Comparison of ENCODE assay signal across 19 mouse cellular contexts in the genomic region with DNA sequence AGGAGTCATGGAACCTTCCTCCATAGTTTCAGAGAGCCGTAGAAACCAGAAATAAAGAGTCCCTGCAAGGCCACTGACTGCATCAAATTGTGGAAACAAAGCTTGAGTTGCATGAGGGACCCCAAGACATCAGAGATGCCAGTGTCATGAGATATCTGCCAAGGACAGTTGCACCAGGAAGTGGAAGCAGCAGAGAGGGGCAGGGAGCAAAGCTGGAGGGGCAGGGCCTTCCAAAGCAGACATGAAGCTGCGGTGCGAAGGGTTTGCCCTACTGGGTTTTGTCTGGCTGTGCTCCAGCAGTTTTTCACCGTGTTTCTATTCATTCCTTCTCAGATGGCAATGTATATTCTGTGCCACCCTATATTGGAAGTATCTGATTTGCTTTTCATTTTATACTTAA. TPM values are rescaled to one million over a fixed set of nuclear protein-coding genes. Genes with fewer than 3 reads are reported as not detected.
A peak's percentile ranks its signal among the peaks of the same experiment; 100 is the strongest.
DNase-seq lines count a peak whose midpoint lies in the region; ATAC-seq and TF ChIP-seq lines count a peak whose summit lies in the region.
"Had no signal": no experiment of that assay in that cellular context is flagged by ENCODE, and none has a peak within 500 bp of the region (broad histone marks: within the 10 kb centered on the region; RNA-seq: fewer than 3 reads in every experiment).

No protein-coding gene starts in this region.

- H3K27me3 ChIP-seq in heart, embryonic 10.5 days (ENCODE audit: insufficient read depth, poor library complexity, severe bottlenecking) = no peaks in the 10 kb centered on the region
- H3K27me3 ChIP-seq in heart, postnatal 0 days (ENCODE audit: control insufficient read depth, insufficient read depth, low read length) = no peaks in the 10 kb centered on the region
- H3K27me3 ChIP-seq in midbrain, embryonic 14.5 days (ENCODE audit: control insufficient read depth, insufficient read depth, low read length) = no peaks in the 10 kb centered on the region
- no peaks in the 10 kb centered on the region for H3K27me3 ChIP-seq in midbrain, embryonic 16.5 days (ENCODE audit: control insufficient read depth, insufficient read depth, low read depth, low read length)
- H3K27me3 ChIP-seq: embryonic facial prominence, embryonic 12.5 days; forebrain, embryonic 13.5 days; neural tube, embryonic 12.5 days had no signal

- no peak overlapping the region for H3K4me2 ChIP-seq in heart, postnatal 0 days (ENCODE audit: low read depth, low read length)
- H3K4me2 ChIP-seq in midbrain, embryonic 14.5 days (ENCODE audit: low read length) = no peak overlapping the region
- no peak overlapping the region for H3K4me2 ChIP-seq in midbrain, embryonic 16.5 days (ENCODE audit: low read length)
- H3K4me2 ChIP-seq: embryonic facial prominence, embryonic 12.5 days; forebrain, embryonic 13.5 days; hindbrain, embryonic 14.5 days; neural tube, embryonic 12.5 days had no signal

- TF ChIP-seq CTCF in heart, postnatal 0 days (IDR thresholded peaks at IDR 0.05; ENCODE audit: low read depth) = no peak

- TF ChIP-seq EP300 in heart, postnatal 0 days (IDR thresholded peaks at IDR 0.05; ENCODE audit: low read depth) = no peak

- H3K27ac ChIP-seq in heart, embryonic 10.5 days = peak overlapping the region; percentile 73
- peak overlapping the region; percentile 88 for H3K27ac ChIP-seq in heart, postnatal 0 days (ENCODE audit: low read depth)
- 0 out of 2 replicates have a peak overlapping the region, but pooled peaks have one; percentile 9 for H3K27ac ChIP-seq in midbrain, embryonic 14.5 days (replicated peaks; ENCODE audit: low read depth, low read length)
- H3K27ac ChIP-seq in midbrain, embryonic 16.5 days (ENCODE audit: low read length) = no peak overlapping the region; the same call in 1 of the 2 replicates
- H3K27ac ChIP-seq: embryonic facial prominence, embryonic 12.5 days; forebrain, embryonic 13.5 days; hindbrain, embryonic 14.5 days; macrophage; neural tube, embryonic 12.5 days had no signal

- no peak for DNase-seq in heart, embryonic 10.5 days (ENCODE audit: low spot score)
- no peak for DNase-seq in heart, postnatal 36 days
- no peak for DNase-seq in heart, postnatal 0 days (ENCODE audit: low spot score)
- DNase-seq in heart, adult 9 months (ENCODE audit: low spot score in 2 of 2) = no peak
- no peak for DNase-seq in midbrain, embryonic 14.5 days
- no peak for DNase-seq in ovary, postnatal 36 days (ENCODE audit: low spot score)
- DNase-seq: B cell, adult 2 months; cerebellum, adult 8-10 months; gastrocnemius, postnatal 25 days; kidney, postnatal 36 days; thymus, postnatal 25 days had no signal

- WGBS in heart, embryonic 10.5 days = 76% methylated on average over 4 of the region's 4 CpGs
- WGBS in heart, postnatal 0 days = 45% methylated on average over 4 of the region's 4 CpGs
- 74% methylated on average over 4 of the region's 4 CpGs for WGBS in midbrain, embryonic 14.5 days
- WGBS in midbrain, embryonic 16.5 days = 82% methylated on average over 4 of the region's 4 CpGs

- 0 out of 2 replicates have a peak, but pooled peaks have one; percentile 25 for ATAC-seq in heart, postnatal 0 days (ENCODE audit: insufficient read depth, low read depth)
- no peak for ATAC-seq in midbrain, embryonic 14.5 days (ENCODE audit: low FRiP score, low TSS enrichment)
- ATAC-seq in midbrain, embryonic 16.5 days = no peak
- ATAC-seq in megakaryocyte progenitor cell, adult 5-6 weeks (replicated peaks; ENCODE audit: poor library complexity) = peak; percentile 38
- ATAC-seq: forebrain, embryonic 13.5 days had no signal

- intact Hi-C loops in heart, postnatal 36 days (cut with DNase I) = no loop called here

- no peaks in the 10 kb centered on the region for H3K9me3 ChIP-seq in heart, embryonic 10.5 days
- H3K9me3 ChIP-seq in heart, postnatal 0 days (replicated peaks; ENCODE audit: control insufficient read depth, low read length) = no peaks in the 10 kb centered on the region
- H3K9me3 ChIP-seq in midbrain, embryonic 14.5 days (ENCODE audit: control insufficient read depth, low read length) = no peaks in the 10 kb centered on the region
- no peaks in the 10 kb centered on the region for H3K9me3 ChIP-seq in midbrain, embryonic 16.5 days (replicated peaks; ENCODE audit: control insufficient read depth, low read length, poor library complexity, severe bottlenecking)
- H3K9me3 ChIP-seq: embryonic facial prominence, embryonic 12.5 days; forebrain, embryonic 13.5 days; neural tube, embryonic 12.5 days had no signal

- H3K4me1 ChIP-seq in heart, embryonic 10.5 days = peaks cover 37% of the 10 kb centered on the region
- peaks cover 29% of the 10 kb centered on the region for H3K4me1 ChIP-seq in heart, postnatal 0 days (ENCODE audit: control insufficient read depth, insufficient read depth)
- no peaks in the 10 kb centered on the region for H3K4me1 ChIP-seq in midbrain, embryonic 14.5 days (ENCODE audit: control insufficient read depth, insufficient read depth, low read length)
- H3K4me1 ChIP-seq in midbrain, embryonic 16.5 days (ENCODE audit: control insufficient read depth, insufficient read depth, low read length) = no peaks in the 10 kb centered on the region; the same call in 1 of the 2 replicates
- H3K4me1 ChIP-seq: forebrain, embryonic 13.5 days had no signal

- H3K36me3 ChIP-seq in heart, embryonic 10.5 days = peaks cover 5% of the 10 kb centered on the region; the same call in 1 of the 2 replicates
- H3K36me3 ChIP-seq in heart, postnatal 0 days (replicated peaks; ENCODE audit: control insufficient read depth, insufficient read depth, low read length) = no peaks in the 10 kb centered on the region; the same call in 1 of the 2 replicates
- H3K36me3 ChIP-seq in midbrain, embryonic 14.5 days (ENCODE audit: control insufficient read depth, insufficient read depth, low read length) = no peaks in the 10 kb centered on the region
- H3K36me3 ChIP-seq in midbrain, embryonic 16.5 days (ENCODE audit: control insufficient read depth, insufficient read depth, low read length) = no peaks in the 10 kb centered on the region
- H3K36me3 ChIP-seq: embryonic facial prominence, embryonic 12.5 days; neural tube, embryonic 12.5 days had no signal

- H3K9ac ChIP-seq in heart, postnatal 0 days (replicated peaks; ENCODE audit: low read depth, low read length) = no peak overlapping the region
- H3K9ac ChIP-seq in midbrain, embryonic 14.5 days (replicated peaks; ENCODE audit: low read length) = no peak overlapping the region
- no peak overlapping the region for H3K9ac ChIP-seq in midbrain, embryonic 16.5 days (ENCODE audit: low read depth, low read length)
- H3K9ac ChIP-seq: embryonic facial prominence, embryonic 12.5 days; forebrain, embryonic 13.5 days; hindbrain, embryonic 14.5 days; neural tube, embryonic 12.5 days had no signal

- H3K4me3 ChIP-seq in heart, embryonic 10.5 days = no peak overlapping the region
- no peak overlapping the region for H3K4me3 ChIP-seq in heart, postnatal 0 days (ENCODE audit: low read depth, low read length)
- no peak overlapping the region for H3K4me3 ChIP-seq in midbrain, embryonic 14.5 days (replicated peaks; ENCODE audit: low read depth, low read length)
- no peak overlapping the region for H3K4me3 ChIP-seq in midbrain, embryonic 16.5 days (ENCODE audit: low read depth, low read length)
- H3K4me3 ChIP-seq: embryonic facial prominence, embryonic 12.5 days; erythroblast, embryonic 14.5 days; forebrain, embryonic 13.5 days; neural tube, embryonic 12.5 days had no signal

RNA-seq across cellular contexts. Expression of a gene that starts 22.1 kb away (rescaled TPM):
- polyA plus RNA-seq in heart, embryonic 10.5 days (2016; fragmentation: Nextera tagmentation; extraction: Ambion mirVana) = 20.0 and 23.0 TPM in 2 replicates
- total RNA-seq in heart, postnatal 36 days (2021) = 10 to 100 TPM; 16.2 to 17.7 TPM
- total RNA-seq in heart, postnatal 0 days (2014; rRNA removed; ENCODE audit: low replicate concordance) = 13.2 and 14.1 TPM in 2 replicates
- polyA plus RNA-seq in heart, postnatal 0 days (2015; fragmentation: Nextera tagmentation; extraction: Ambion mirVana) = 12.8 and 13.6 TPM in 2 replicates
- polyA plus RNA-seq in midbrain, embryonic 14.5 days (2014; fragmentation: Nextera tagmentation; extraction: Ambion mirVana) = 25.4 and 30.3 TPM in 2 replicates
- 19.7 and 20.2 TPM in 2 replicates for polyA plus RNA-seq in midbrain, embryonic 16.5 days (2015; fragmentation: Nextera tagmentation; extraction: Ambion mirVana)
- total RNA-seq in megakaryocyte progenitor cell, adult 5-6 weeks (2015) = 33.5 and 37.9 TPM in 2 replicates
- 14.4 and 15.1 TPM in 2 replicates for total RNA-seq in megakaryocyte progenitor cell, adult 5-6 weeks (2017)

Comparison
In these comparisons a context has a peak if more than half of its experiments do, and no peak if none do; other contexts are left out.
1. ATAC-seq: peak in heart, postnatal 0 days (single experiment) and megakaryocyte progenitor cell, adult 5-6 weeks (single experiment); none in midbrain, embryonic 14.5 days (single experiment) and midbrain, embryonic 16.5 days (single experiment).